Mouse (Mus musculus): Measurements from ENCODE around the gene Wfdc6a.

Gene Wfdc6a

DNA sequence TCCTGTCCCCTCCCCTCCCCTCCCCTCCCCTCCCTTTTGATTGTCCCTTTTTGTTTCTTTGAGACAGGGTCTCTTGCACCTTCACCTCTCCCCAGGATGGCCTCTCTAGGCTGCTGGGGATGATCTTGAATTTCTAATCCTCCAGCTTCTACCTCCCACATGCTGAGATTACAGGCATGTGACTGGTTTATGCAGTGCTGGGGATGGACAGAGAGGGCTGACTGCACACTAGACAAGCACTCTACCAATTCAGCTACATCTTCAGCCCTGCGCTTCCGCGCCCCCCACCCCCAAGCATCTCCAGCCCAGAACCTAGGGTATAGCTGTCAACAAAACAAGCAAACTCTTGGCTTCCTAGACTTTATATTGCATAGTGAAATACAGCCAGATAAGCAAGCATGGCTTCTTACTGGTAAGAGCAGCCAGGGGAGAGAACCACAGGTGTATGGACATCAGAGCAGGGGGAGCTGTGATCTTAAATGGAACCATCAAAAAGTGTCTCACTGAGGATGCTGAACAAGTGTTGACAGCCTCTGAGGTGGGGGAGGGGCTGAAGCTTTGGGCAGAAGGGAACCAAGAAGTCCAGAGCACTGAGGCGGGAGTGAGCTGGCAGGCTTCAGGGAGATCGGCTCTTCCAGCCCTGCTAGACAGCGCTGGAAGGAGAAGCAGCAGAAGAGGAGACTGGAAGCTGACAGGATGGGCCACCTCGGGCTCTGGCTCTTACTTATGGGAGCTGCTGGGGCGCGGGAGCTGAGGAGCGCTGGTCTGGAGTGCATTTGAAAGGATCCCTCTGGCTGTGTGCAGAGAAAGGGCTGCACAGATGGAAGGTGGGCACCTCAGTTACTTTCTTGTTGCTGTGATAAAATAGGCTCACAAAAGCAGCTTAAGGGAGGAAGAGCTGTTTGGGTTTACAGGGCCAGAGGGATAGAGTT is 35.0 kb downstream of the Wfdc6a start:
- peak; percentile 46 to 54 for DNase-seq (ENCODE audit: low spot score in 2 of 2)

DNA sequence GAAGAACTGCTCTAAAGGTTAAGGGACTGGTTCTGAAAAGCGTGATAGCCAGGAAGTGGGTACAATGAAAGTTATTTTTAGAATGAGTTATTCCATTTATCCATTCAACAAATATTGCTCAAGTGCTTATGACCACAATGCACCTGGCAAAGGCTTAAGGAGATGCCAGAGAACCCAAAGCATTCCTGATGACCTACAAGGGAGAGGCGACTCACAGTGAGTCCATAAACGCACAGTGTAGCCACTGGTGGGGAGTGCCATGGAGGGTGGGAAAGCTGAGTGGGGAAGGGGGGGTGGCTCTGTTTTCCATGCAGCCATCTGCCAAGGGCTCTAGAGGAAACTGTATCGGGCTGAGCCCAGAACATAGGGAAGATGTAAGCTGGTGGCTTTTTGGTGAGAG is 35.9 kb downstream of the Wfdc6a start:
- no peak for DNase-seq (ENCODE audit: low spot score in 2 of 2)

DNA sequence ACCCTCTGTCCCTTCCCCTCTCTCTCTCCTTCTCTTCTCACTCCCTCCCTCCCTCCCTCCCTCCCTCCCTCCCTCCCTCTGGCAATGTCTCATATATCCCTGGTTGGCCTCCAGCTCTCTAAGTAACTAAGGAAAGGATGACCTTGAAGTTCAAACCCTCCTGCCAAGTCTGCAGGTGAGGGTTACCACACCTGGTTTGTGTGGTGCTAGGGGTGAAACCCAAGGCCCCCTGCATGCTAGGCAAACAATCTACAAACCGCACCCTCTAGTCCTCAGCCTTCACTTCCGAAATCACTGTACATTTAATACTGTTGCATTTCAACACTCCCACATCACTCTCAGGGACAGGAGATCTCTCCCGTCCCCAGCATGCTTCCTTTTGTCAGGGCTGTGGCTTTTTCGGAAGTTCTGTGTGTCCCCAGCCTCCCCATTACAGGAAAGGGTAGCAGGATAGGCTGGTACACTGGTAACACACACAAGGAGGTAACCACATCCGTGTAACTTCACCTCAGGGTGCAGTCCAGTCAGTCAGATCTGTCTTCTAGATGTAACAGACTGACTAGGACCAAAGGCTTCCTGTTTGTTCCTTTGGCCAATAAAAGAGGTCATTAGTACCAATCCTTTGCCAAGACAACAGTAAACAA is 40.7 kb downstream of the Wfdc6a start:
- DNase-seq (ENCODE audit: low spot score in 2 of 2) = no peak

DNA sequence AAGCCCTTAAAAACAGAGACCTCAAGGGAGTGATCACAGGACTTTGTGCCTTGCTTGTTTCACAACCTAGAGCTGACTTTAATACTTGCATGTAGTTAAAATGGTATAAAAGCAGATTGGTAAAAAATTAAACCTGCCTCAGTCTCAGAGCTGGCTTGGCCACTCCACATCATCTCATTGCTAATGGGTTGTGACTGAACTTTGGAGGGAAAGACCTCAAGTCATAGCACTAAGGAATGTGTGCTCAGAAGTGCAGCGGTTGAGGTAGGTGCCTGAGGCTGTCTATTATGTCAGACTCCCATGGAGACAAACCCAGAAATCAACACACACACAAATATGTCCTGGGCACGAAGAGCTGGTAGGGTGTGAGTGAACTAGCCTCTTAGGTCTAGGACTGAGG is 41.5 kb downstream of the Wfdc6a start:
- no peak for DNase-seq (ENCODE audit: low spot score in 2 of 2)

DNA sequence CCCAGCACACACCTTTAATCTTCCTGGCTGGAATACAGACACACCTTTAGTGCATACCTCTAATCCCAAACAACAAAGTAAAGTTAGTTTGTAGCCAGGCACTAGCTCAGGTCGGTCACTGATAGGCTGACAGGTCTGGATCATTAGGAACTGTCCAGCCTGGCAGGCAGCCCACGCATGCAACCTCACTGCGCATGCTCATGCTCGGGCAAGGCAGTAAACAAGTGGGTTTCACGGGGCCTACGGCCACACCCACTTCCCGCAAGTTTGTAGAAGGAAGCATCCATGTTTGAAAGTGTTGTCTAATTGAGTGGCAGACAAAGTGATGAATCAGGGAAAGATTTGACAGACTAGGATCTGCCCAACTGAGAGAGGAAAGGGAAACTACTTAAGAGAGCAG is 42.6 kb downstream of the Wfdc6a start:
- DNase-seq (ENCODE audit: low spot score in 2 of 2) = no peak

DNA sequence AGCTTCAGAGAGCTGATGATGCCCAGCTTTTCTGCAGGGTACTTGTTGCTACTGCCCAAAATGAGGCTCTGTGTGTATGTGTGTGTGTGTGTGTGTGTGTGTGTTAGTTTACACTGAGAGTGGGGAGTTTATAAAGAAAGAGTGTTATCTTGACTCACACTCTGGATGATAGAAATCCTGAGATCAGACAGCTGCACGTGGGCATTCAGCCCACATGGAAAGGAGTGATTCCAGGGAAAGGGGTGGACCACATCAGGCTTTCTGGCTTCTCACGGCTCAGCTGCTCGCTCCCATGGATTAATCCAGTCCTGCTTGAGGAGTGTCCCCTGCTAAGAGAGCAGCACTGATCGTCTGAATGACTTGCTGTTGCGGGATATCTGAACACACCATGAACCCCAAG is 43.1 kb downstream of the Wfdc6a start:
- DNase-seq (ENCODE audit: low spot score in 2 of 2) = peak; percentile 55 to 69

DNA sequence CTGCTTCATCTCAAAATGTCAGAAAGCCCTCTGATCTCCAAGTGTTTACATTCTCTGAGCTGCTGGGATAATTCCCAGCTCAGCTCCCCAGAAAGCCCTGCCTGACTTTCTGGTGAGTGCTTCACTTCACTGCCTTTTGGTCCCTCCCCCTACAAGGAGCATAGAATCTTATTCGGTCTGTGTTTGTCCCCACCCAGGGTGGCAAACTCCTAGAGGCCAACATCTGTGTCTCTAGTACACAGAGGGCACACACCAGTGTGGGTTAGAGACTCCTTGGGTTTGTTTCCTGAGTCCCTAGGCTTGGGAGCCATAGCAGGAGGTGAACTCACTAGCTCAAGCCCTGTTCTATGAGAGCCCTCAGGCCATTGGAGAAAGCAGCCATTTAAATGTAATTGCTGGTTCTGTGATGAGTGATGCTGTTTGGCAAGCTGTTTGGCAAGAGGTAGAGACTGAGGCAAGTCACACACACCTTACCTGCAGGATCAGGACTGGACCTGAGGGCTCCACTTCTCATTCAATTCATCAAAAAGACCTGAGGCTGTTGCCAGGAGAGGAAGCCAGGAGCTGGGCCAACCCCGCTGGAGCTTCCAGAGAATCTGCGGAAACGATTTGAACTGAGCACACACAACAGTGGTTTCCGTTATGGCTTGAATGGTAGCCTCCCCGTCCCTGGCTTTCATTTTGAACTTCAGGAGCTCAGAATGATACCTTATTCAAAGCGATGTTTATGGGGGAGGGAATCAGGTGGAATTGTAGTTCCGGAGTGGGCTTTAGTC is 44.4 kb downstream of the Wfdc6a start:
- DNase-seq (ENCODE audit: low spot score in 2 of 2) = no peak

DNA sequence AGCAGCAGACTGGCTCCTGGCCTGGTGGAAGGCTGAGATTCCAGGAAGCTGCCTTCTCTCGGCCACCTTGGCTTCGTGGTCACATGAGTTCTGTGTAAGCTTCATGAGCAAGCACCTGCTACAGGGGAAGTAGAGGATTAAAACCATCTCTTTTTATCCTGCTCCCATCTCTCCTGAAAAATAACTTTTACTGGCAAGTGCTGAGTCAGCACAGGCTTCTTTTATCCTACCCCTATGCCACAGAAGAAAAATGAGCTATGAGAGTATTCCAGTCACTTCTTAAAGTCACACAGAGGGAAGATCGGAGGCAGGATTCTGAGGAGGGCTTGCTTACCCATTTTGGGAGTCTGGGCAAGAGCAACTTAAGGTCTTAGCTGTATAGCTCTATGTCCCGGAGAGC is 48.2 kb downstream of the Wfdc6a start:
- no peak for DNase-seq (ENCODE audit: low spot score in 2 of 2)

DNA sequence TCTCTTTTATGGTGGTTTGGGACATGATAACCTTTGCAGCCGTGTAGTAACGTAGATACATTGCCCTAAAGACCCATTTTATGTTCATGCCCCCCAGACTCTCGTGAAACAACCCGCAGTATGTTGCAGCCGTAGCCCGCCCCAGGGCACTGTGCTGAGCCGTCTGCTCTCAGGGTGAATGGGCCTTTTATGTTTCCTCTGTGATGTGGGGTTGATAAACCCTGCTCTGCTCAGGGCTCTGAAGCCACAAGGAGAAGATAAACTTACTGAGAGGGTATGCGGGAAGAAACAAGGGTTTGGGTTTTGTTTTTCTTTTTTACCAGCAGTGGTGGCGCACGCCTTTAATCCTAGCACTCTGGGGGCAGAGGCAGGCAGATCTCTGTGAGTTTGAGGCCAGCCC is 50.9 kb downstream of the Wfdc6a start:
- DNase-seq (ENCODE audit: low spot score in 2 of 2) = no peak

DNA sequence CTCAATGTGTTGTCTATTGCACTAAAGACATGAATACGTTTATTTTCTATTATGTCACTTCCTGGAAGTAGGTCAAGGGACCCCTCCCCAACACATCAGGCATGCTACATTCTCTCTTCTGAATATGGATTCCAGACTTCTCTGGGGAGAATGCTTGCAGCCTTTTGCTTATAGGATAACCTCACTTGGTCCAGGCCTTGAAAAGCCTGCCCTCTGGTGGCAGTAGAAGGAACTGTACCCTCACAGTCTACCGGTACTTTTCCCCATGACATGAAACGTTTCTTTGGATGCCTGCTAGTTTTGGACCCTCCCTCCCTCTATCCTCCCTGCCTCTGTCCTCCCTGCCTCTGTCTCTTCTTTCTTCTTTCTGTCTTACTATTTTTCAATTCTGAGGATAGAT is 54.1 kb downstream of the Wfdc6a start:
- DNase-seq (ENCODE audit: low spot score in 2 of 2) = peak; percentile 83 to 85
